Mouse (Mus musculus): ENCODE results near the gene Zfp629. TPM values are rescaled to one million over a fixed set of nuclear protein-coding genes. Genes with fewer than 3 reads are reported as not detected.

Zfp629 gene
- total RNA-seq, 2 experiments from 2014 or later: 9.3 TPM

- TF ChIP-seq CTCF (IDR thresholded peaks at IDR 0.05): no peak
- no peak overlapping the region for H3K4me3 ChIP-seq
- intact Hi-C loops (cut with DNase I): no loop called here
- no peak overlapping the region for H3K27ac ChIP-seq
- DNase-seq: peak; percentile 14
Observed at GRCm38 (mm10) chr7:127611011-127611410, 4.6 kb downstream of the Zfp629 start.

GRCm38 (mm10) chr7:127607150-127607549 is 8.4 kb downstream of the Zfp629 start:
- no peak overlapping the region for H3K27ac ChIP-seq
- no peak for DNase-seq
- intact Hi-C loops (cut with DNase I): no loop called here
- no peak for TF ChIP-seq CTCF (IDR thresholded peaks at IDR 0.05)
- H3K4me3 ChIP-seq: no peak overlapping the region

- Histone ChIP-seq H3K4me3 (no peak overlapping the region), H3K27ac (no peak overlapping the region)
- no peak for DNase-seq
- intact Hi-C loops (cut with DNase I): no loop called here
- no peak for TF ChIP-seq CTCF (IDR thresholded peaks at IDR 0.05)
Observed at GRCm38 (mm10) chr7:127604256-127604655, 11.3 kb downstream of the Zfp629 start.

GRCm38 (mm10) chr7:127602903-127603302 is 12.7 kb downstream of the Zfp629 start:
- Histone ChIP-seq H3K27ac (no peak overlapping the region), H3K4me3 (no peak overlapping the region)
- intact Hi-C loops (cut with DNase I): no loop called here
- no peak for TF ChIP-seq CTCF (IDR thresholded peaks at IDR 0.05)
- no peak for DNase-seq

- no peak for TF ChIP-seq CTCF (IDR thresholded peaks at IDR 0.05)
- Histone ChIP-seq H3K4me3 (no peak overlapping the region), H3K27ac (no peak overlapping the region)
- intact Hi-C loops (cut with DNase I): no loop called here
- DNase-seq: no peak
Observed at GRCm38 (mm10) chr7:127601735-127602134, 13.9 kb downstream of the Zfp629 start.

DNA sequence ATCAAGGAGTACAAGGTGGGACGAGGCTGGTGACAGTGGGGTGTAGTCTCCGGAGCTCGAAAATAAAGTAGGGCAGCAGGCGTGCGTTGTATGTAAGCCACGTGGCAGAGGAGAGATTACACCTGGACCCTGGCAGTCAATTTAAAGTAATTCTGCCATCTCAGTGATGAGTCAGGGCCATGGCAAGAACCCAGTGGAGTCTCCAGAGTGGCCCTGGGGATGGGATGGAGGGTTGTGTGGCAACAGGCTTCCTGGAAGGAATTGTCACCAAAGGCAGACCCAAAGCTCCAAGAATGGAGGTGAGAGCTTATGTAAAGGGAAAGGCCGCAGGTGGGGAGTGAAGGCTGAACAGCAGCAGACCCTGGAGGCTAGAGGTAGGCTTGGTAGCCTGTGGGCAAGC is 15.0 kb downstream of the Zfp629 start:
- Histone ChIP-seq H3K4me3 (no peak overlapping the region), H3K27ac (no peak overlapping the region)
- no peak for TF ChIP-seq CTCF (IDR thresholded peaks at IDR 0.05)
- intact Hi-C loops (cut with DNase I): no loop called here
- no peak for DNase-seq

- Histone ChIP-seq H3K27ac (no peak overlapping the region), H3K4me3 (no peak overlapping the region)
- intact Hi-C loops (cut with DNase I): no loop called here
- TF ChIP-seq CTCF (IDR thresholded peaks at IDR 0.05): no peak
- DNase-seq: no peak
Observed at GRCm38 (mm10) chr7:127596747-127597146, 18.9 kb downstream of the Zfp629 start.

GRCm38 (mm10) chr7:127592575-127592974 is 23.0 kb downstream of the Zfp629 start:
- H3K4me3 ChIP-seq: no peak overlapping the region
- no peak for TF ChIP-seq CTCF (IDR thresholded peaks at IDR 0.05)
- intact Hi-C loops (cut with DNase I): no loop called here
- DNase-seq: no peak
- H3K27ac ChIP-seq: no peak overlapping the region

- intact Hi-C loops (cut with DNase I): no loop called here
- Histone ChIP-seq H3K27ac (no peak overlapping the region), H3K4me3 (no peak overlapping the region)
- DNase-seq: no peak
- TF ChIP-seq CTCF (IDR thresholded peaks at IDR 0.05): no peak
Observed at GRCm38 (mm10) chr7:127591108-127591507, 24.5 kb downstream of the Zfp629 start.

DNA sequence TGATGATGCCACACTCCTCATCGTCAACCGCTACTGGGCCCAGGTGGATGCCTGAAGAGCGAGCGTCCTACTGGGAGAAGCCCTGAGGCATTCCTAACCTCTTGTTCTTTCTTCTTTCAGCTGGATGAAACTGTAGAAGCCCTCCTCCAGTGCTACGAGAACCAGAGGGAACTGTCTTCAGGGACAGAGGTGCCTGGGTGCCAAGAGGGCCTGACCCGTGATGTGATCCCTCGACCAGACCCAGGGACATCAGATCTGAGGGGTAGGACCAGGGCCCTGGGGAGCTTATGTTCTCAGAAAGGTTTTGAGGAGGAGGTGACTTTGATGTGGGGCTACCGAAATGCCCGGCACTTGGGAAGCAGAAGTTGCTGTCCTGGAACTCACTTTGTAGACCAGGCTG is 26.0 kb downstream of the Zfp629 start:
- intact Hi-C loops (cut with DNase I): loop anchor here (5.0 kb wide), 1 partner anchor 77 kb away; the partner anchor contains the start of gene Srcap
- Histone ChIP-seq H3K4me3 (peak overlapping the region; percentile 93), H3K27ac (peak overlapping the region; percentile 93; the same call in 1 of the 2 replicates)
- no peak for DNase-seq
- no peak for TF ChIP-seq CTCF (IDR thresholded peaks at IDR 0.05)

GRCm38 (mm10) chr7:127588901-127589300 is 26.7 kb downstream of the Zfp629 start:
- Histone ChIP-seq H3K4me3 (peak overlapping the region; percentile 93), H3K27ac (peak overlapping the region; percentile 93)
- DNase-seq: no peak
- no peak for TF ChIP-seq CTCF (IDR thresholded peaks at IDR 0.05)
- intact Hi-C loops (cut with DNase I): loop anchor here (5.0 kb wide), 1 partner anchor 77 kb away; the partner anchor contains the start of gene Srcap

DNA sequence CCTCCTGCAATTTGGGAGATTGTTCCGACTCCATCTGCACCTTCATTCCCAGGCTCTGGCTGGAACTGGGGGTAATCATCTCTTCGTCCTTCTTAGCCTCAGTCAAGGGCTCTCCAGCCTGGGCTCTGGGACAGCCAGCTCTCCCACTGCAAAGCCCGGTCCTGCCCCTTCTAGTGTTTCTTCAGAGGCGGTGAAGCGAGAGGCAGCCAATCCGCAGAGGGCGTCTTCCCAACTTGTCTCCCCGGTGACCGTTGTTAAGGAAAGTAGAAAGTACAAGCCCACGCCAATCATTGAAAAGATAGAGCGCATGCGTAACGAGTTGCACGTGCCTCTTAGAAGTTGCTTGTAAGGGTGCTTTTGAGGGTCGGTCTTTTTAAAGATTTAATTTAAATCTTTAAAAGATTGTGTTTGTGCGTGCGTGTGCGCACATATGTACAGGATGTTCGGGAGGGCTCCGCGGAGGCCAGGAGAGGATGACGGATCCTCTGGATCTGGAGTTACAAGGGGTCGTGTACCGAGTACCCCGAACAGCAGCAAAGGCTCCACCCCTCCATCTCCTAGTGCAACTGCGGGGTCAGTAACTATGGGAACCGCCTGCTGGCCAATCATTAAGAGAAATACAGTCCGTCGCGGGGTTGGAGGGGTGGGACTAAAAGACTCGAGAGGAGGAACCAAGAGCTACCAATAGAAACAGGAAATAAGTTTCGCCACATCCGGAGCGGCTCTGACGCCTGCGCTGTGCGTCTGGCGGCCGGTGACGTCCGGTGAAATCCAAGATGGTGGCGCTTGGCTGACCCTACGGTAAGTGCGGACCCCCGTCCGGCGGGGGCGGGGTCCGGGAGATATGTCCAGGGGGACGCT is 27.4 kb downstream of the Zfp629 start, which contains the start of the genes Ccdc189 and Rnf40:
TSS of gene Ccdc189 (minus strand) at position 585 of the 861 bp plus-strand sequence.
TSS of gene Rnf40 (plus strand) at position 757 of the 861 bp plus-strand sequence.
- intact Hi-C loops (cut with DNase I): loop anchor here (5.0 kb wide), 1 partner anchor 76 kb away; the partner anchor contains the start of gene Srcap
- peak within 1 kb of the TSS; percentile 93 for H3K27ac ChIP-seq
- no peak for TF ChIP-seq CTCF (IDR thresholded peaks at IDR 0.05)
- peak; percentile 94 for DNase-seq
- H3K4me3 ChIP-seq: peak within 1 kb of the TSS; percentile 93

DNA sequence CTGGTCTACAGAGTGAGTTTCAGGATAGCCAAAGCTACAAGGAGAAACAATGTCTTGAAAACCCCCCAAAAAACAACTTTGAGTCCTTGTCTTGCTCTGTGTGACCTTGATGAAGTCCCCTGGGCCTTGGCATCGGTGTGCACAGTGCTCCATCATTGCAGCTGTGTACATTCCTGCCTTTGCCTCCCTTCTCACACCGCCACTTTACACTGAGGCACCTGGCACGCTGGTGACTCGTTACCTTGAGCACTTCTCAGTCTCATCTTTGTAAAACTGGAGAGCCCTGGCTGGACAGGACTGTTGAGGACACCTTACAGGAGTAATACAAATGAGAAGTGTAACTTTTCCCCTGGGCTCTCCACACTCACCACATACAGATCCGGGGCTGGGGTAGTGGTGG is 28.4 kb downstream of the Zfp629 start:
- intact Hi-C loops (cut with DNase I): loop anchor here (5.0 kb wide), 1 partner anchor 75 kb away; the partner anchor contains the start of gene Srcap
- H3K27ac ChIP-seq: peak overlapping the region; percentile 93
- TF ChIP-seq CTCF (IDR thresholded peaks at IDR 0.05): no peak
- no peak for DNase-seq
- H3K4me3 ChIP-seq: peak overlapping the region; percentile 93

All from gastrocnemius, adult 2 months (tissue).